Mouse (Mus musculus) lung, embryonic 14.5 days (tissue): Measurements from ENCODE around the gene Tob2. TPM values are rescaled to one million over a fixed set of nuclear protein-coding genes. Genes with fewer than 3 reads are reported as not detected.

Experiments
- ATAC-seq: fragments of 200-750 bp; cut with Nextera tagmentation; 2 replicates; pipeline ENCODE4 v1.8.0; 2017; ENCODE audit warnings: mild to moderate bottlenecking, moderate TSS enrichment, moderate library complexity; ENCODE audit not compliant: insufficient read depth
- DNase-seq: peaks from one replicate; pipeline ENCODE4 v3.0.0-alpha.2; 2015
- H3K27ac ChIP-seq: fragments of 300-500 bp; sonication (generic); 2 replicates; pipeline ENCODE4 v1.5.1; 2014; ENCODE audit warnings: low read depth, mild to moderate bottlenecking, moderate library complexity
- H3K27me3 ChIP-seq: fragments of 300-500 bp; sonication (generic); 2 replicates; pipeline ENCODE4 v1.6.1; 2014; ENCODE audit warnings: low read length, control low read depth; ENCODE audit not compliant: insufficient read depth
- H3K36me3 ChIP-seq: fragments of 300-500 bp; sonication (generic); 2 replicates; pipeline ENCODE4 v1.6.1; 2014; ENCODE audit warnings: control low read depth; ENCODE audit not compliant: insufficient read depth
- H3K4me1 ChIP-seq: fragments of 300-500 bp; sonication (generic); 2 replicates; pipeline ENCODE4 v1.6.1; 2014; ENCODE audit warnings: antibody characterized with exemption, control low read depth; ENCODE audit not compliant: insufficient read depth
- H3K4me2 ChIP-seq: fragments of 300-500 bp; sonication (generic); 2 replicates; pipeline ENCODE4 v1.6.1; 2014; ENCODE audit warnings: mild to moderate bottlenecking
- H3K4me3 ChIP-seq: fragments of 300-500 bp; sonication (generic); 2 replicates; pipeline ENCODE4 v1.5.1; 2014; ENCODE audit warnings: low read depth, low read length
- H3K9ac ChIP-seq: fragments of 300-500 bp; sonication (generic); 2 replicates; pipeline ENCODE4 v1.6.1; 2014
- H3K9me3 ChIP-seq: fragments of 300-500 bp; sonication (generic); 2 replicates; pipeline ENCODE4 v1.6.1; 2016; ENCODE audit warnings: low read depth, low read length, control low read depth
- CTCF ChIP-seq: IDR thresholded peaks from 2 replicates; pipeline ENCODE4 v1.5.1; 2016; ENCODE audit warnings: antibody characterized with exemption, low read depth
- WGBS: fragments of 180-500 bp; shearing (Covaris S2); extraction: QIAGEN DNeasy Blood & Tissue Kit; methylation state at CpG from one replicate; pipeline ENCODE4 v1.1.7; 2014; 5-methylcytosine and 5-hydroxymethylcytosine counted together
- polyA plus RNA-seq: library from polyadenylated mRNA; unstranded; fragments of >200 nt; fragmentation: Nextera tagmentation; extraction: Ambion mirVana; gene quantifications from 2 replicates; pipeline ENCODE4 v1.2.1, GENCODE M21; 2014

The Tob2 gene
- polyA plus RNA-seq, 1 experiment from 2014 or later, result 24.2 TPM

GRCm38 (mm10) chr15:81852411-81853000 is 6.1 kb downstream of the Tob2 start:
- Histone ChIP-seq H3K27ac (no peak overlapping the region), H3K36me3 (peaks cover 65% of the 10 kb centered on the region), H3K27me3 (no peaks in the 10 kb centered on the region), H3K9ac (no peak overlapping the region), H3K4me3 (no peak overlapping the region), H3K4me1 (no peaks in the 10 kb centered on the region), H3K4me2 (no peak overlapping the region), H3K9me3 (no peaks in the 10 kb centered on the region)
- ATAC-seq (no peak), DNase-seq (no peak)
- WGBS, result 79% methylated on average over 9 of the region's 9 CpGs
- TF ChIP-seq CTCF, result no peak

- ATAC-seq (no peak), DNase-seq (no peak)
- H3K36me3 ChIP-seq, result peaks cover 74% of the 10 kb centered on the region
- no peak overlapping the region for H3K27ac ChIP-seq
- H3K4me1 ChIP-seq, result no peaks in the 10 kb centered on the region
- TF ChIP-seq CTCF, result no peak
- no peak overlapping the region for H3K4me2 ChIP-seq
- no peak overlapping the region for H3K4me3 ChIP-seq
- 88% methylated on average over 15 of the region's 15 CpGs for WGBS
- no peak overlapping the region for H3K9ac ChIP-seq
- no peaks in the 10 kb centered on the region for H3K9me3 ChIP-seq
- H3K27me3 ChIP-seq, result no peaks in the 10 kb centered on the region
These were observed 7.2 kb downstream of the Tob2 start for GRCm38 (mm10) chr15:81851375-81851774.

- H3K36me3 ChIP-seq, result peaks cover 74% of the 10 kb centered on the region
These were observed 7.9 kb downstream of the Tob2 start for GRCm38 (mm10) chr15:81850718-81851117.

GRCm38 (mm10) chr15:81849104-81849503 is 9.5 kb downstream of the Tob2 start:
- DNase-seq (no peak), ATAC-seq (no peak)
- Histone ChIP-seq H3K27me3 (no peaks in the 10 kb centered on the region), H3K4me2 (no peak overlapping the region), H3K27ac (no peak overlapping the region), H3K9ac (no peak overlapping the region), H3K36me3 (peaks cover 65% of the 10 kb centered on the region), H3K4me1 (no peaks in the 10 kb centered on the region), H3K9me3 (no peaks in the 10 kb centered on the region), H3K4me3 (no peak overlapping the region)
- 80% methylated on average over 9 of the region's 9 CpGs for WGBS
- TF ChIP-seq CTCF, result no peak

More at GRCm38 (mm10) chr15:81850718-81851117, 7.9 kb downstream of the Tob2 start:
- Histone ChIP-seq H3K4me1 (no peaks in the 10 kb centered on the region), H3K4me2 (no peak overlapping the region), H3K27me3 (no peaks in the 10 kb centered on the region), H3K4me3 (no peak overlapping the region), H3K27ac (no peak overlapping the region), H3K9me3 (no peaks in the 10 kb centered on the region), H3K9ac (no peak overlapping the region)
- 78% methylated on average over 14 of the region's 14 CpGs for whole genome bisulfite sequencing
- no peak for DNase-seq
- no peak for ATAC-seq
- no peak for TF ChIP-seq CTCF

GRCm38 (mm10) chr15:81848301-81848700 is 10.3 kb downstream of the Tob2 start:
- peak; percentile 71 for TF ChIP-seq CTCF
- DNase-seq (peak; percentile 80), ATAC-seq (no peak)
- no peak overlapping the region for H3K9ac ChIP-seq
- H3K4me2 ChIP-seq, result no peak overlapping the region
- H3K9me3 ChIP-seq, result no peaks in the 10 kb centered on the region
- H3K36me3 ChIP-seq, result peaks cover 59% of the 10 kb centered on the region
- no peaks in the 10 kb centered on the region for H3K4me1 ChIP-seq
- 31% methylated on average over 7 of the region's 7 CpGs for WGBS
- no peak overlapping the region for H3K27ac ChIP-seq
- no peak overlapping the region for H3K4me3 ChIP-seq
- no peaks in the 10 kb centered on the region for H3K27me3 ChIP-seq

GRCm38 (mm10) chr15:81847861-81848260 is 10.7 kb downstream of the Tob2 start:
- no peak for ATAC-seq
- 87% methylated on average over 5 of the region's 5 CpGs for WGBS

GRCm38 (mm10) chr15:81847161-81847560 is 11.4 kb downstream of the Tob2 start:
- H3K9me3 ChIP-seq, result no peaks in the 10 kb centered on the region
- peaks cover 48% of the 10 kb centered on the region for H3K36me3 ChIP-seq
- DNase-seq (no peak), ATAC-seq (no peak)
- 87% methylated on average over 4 of the region's 4 CpGs for WGBS
- H3K4me3 ChIP-seq, result no peak overlapping the region
- H3K27ac ChIP-seq, result no peak overlapping the region
- no peak for TF ChIP-seq CTCF
- no peaks in the 10 kb centered on the region for H3K4me1 ChIP-seq
- no peaks in the 10 kb centered on the region for H3K27me3 ChIP-seq
- H3K4me2 ChIP-seq, result no peak overlapping the region
- H3K9ac ChIP-seq, result no peak overlapping the region

More at GRCm38 (mm10) chr15:81847861-81848260, 10.7 kb downstream of the Tob2 start:
- no peak overlapping the region for H3K4me3 ChIP-seq
- H3K4me2 ChIP-seq, result no peak overlapping the region
- H3K4me1 ChIP-seq, result no peaks in the 10 kb centered on the region
- DNase-seq, result no peak
- H3K36me3 ChIP-seq, result peaks cover 55% of the 10 kb centered on the region
- TF ChIP-seq CTCF, result no peak
- no peak overlapping the region for H3K9ac ChIP-seq
- no peaks in the 10 kb centered on the region for H3K27me3 ChIP-seq
- no peak overlapping the region for H3K27ac ChIP-seq
- no peaks in the 10 kb centered on the region for H3K9me3 ChIP-seq
